Mouse (Mus musculus) G1E (cell line): ENCODE measurements around the gene Gm14569.

Experiments used
- CTCF ChIP-seq: IDR thresholded peaks from 2 replicates; pipeline ENCODE4 v1.5.1; 2012; ENCODE audit warnings: low read depth, low read length, inconsistent platforms, mixed read lengths
- GATA1 ChIP-seq: IDR thresholded peaks from 2 replicates; pipeline ENCODE4 v1.6.1; 2012; ENCODE audit warnings: borderline replicate concordance, low read length, inconsistent platforms, mixed read lengths
- GATA2 ChIP-seq: IDR thresholded peaks from 2 replicates; pipeline ENCODE4 v1.6.1; 2012; ENCODE audit warnings: low read depth, low read length, inconsistent platforms, borderline replicate concordance
- POLR2AphosphoS5 ChIP-seq: IDR thresholded peaks from 2 replicates; pipeline ENCODE4 v1.6.1; 2012; ENCODE audit warnings: low read depth, low read length, inconsistent platforms; ENCODE audit not compliant: insufficient replicate concordance
- TAL1 ChIP-seq: conservative IDR thresholded peaks from 2 replicates; pipeline ENCODE4 v1.6.1; 2012; ENCODE audit warnings: low read depth, low read length, inconsistent platforms, mixed read lengths

DNA sequence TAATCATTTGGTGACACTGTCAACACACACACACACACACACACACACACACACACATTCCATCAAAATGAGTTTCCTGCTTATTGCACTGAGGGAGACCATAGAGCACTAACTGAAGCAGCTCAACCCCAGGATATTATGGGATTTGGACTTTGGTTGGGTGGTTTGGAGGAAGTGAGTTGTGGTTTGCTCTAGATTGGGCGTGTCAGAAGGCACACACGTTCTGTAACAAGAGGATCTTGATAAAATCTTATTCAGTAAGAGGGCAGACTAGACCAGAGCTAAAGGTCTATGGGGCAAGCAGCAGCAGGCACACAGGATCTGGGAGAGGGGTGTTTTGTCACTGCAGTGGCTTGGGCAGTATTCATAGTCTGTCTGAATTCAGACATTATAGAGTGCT is 101.1 kb downstream of the Gm14569 start:
- no peak for TF ChIP-seq CTCF
- no peak for TF ChIP-seq TAL1
- TF ChIP-seq GATA1: no peak
- no peak for TF ChIP-seq POLR2AphosphoS5
- no peak for TF ChIP-seq GATA2
